Mouse (Mus musculus) liver, adult 2 months (tissue): Measurements from ENCODE around the gene Psen2. TPM values are rescaled to one million over a fixed set of nuclear protein-coding genes. Genes with fewer than 3 reads are reported as not detected.

Source experiments
- DNase-seq: peaks from one replicate; pipeline ENCODE4 v3.0.0-alpha.2; 2011; ENCODE audit warnings: low read depth, low spot score; ENCODE audit errors: extremely low read depth
- H3K27ac ChIP-seq: fragments of 200-500 bp; replicated peaks from 2 replicates; pipeline ENCODE4 v1.5.1; 2012; ENCODE audit warnings: low read depth, mild to moderate bottlenecking, control low read depth, inconsistent platforms, low read length; ENCODE audit not compliant: insufficient read depth
- H3K27me3 ChIP-seq: fragments of 200-500 bp; 2 replicates; pipeline ENCODE4 v1.6.1; 2012; ENCODE audit warnings: mild to moderate bottlenecking, moderate library complexity, low read length, inconsistent platforms; ENCODE audit not compliant: control insufficient read depth, insufficient read depth
- H3K36me3 ChIP-seq: fragments of 200-500 bp; 2 replicates; pipeline ENCODE4 v1.6.1; 2012; ENCODE audit warnings: low read length, inconsistent platforms; ENCODE audit not compliant: control insufficient read depth, insufficient read depth
- H3K4me1 ChIP-seq: fragments of 200-500 bp; 2 replicates; pipeline ENCODE4 v1.6.1; 2011; ENCODE audit warnings: low read length; ENCODE audit not compliant: control insufficient read depth, insufficient read depth
- H3K4me3 ChIP-seq: fragments of 200-500 bp; 2 replicates; pipeline ENCODE4 v1.5.1; 2011; ENCODE audit warnings: low read depth, mild to moderate bottlenecking, control low read depth, low read length, moderate library complexity; ENCODE audit not compliant: insufficient read depth
- H3K79me2 ChIP-seq: fragments of 200-500 bp; 2 replicates; pipeline ENCODE4 v1.6.1; 2012; ENCODE audit warnings: inconsistent platforms, mild to moderate bottlenecking, low read length, moderate library complexity; ENCODE audit not compliant: control insufficient read depth, insufficient read depth
- H3K9ac ChIP-seq: fragments of 200-500 bp; 2 replicates; pipeline ENCODE4 v1.6.1; 2012; ENCODE audit warnings: low read depth, mild to moderate bottlenecking, control low read depth, inconsistent platforms, low read length
- CTCF ChIP-seq: fragments of 200-500 bp; IDR thresholded peaks from 2 replicates; pipeline ENCODE4 v1.5.1; 2011; ENCODE audit warnings: low read depth, low read length, control low read depth
- POLR2A ChIP-seq: fragments of 200-500 bp; IDR thresholded peaks from 2 replicates; pipeline ENCODE4 v1.6.1; 2011; ENCODE audit warnings: low read length, control low read depth; ENCODE audit not compliant: insufficient read depth; ENCODE audit errors: extremely low read depth
- whole genome bisulfite sequencing: fragments of 180-500 bp; shearing (Covaris S2); methylation state at CpG from one replicate; pipeline ENCODE4 v1.1.7; 2018; 5-methylcytosine and 5-hydroxymethylcytosine counted together
- polyA plus RNA-seq: library from polyadenylated mRNA; depleted of rRNA; stranded (reverse); fragments of >200 nt; gene quantifications from 2 replicates; pipeline ENCODE4 v1.2.3, GENCODE M21; 2012
- total RNA-seq: library from RNA; depleted of rRNA; stranded (reverse); fragments of >200 nt; gene quantifications from 2 replicates; pipeline ENCODE4 v1.2.3, GENCODE M21; 2014

Psen2 gene
- total and polyA plus RNA-seq, 2 experiments, result 256 to 711 TPM

GRCm38 (mm10) chr1:180222007-180222406, 41.2 kb downstream of the Psen2 start:
- Histone ChIP-seq H3K4me1 (peaks cover 24% of the 10 kb centered on the region), H3K9ac (peak overlapping the region; percentile 31; the same call in 1 of the 2 replicates), H3K27ac (peak overlapping the region; percentile 81), H3K36me3 (peaks cover under 1% of the 10 kb centered on the region), H3K4me3 (no peak overlapping the region), H3K79me2 (no peaks in the 10 kb centered on the region), H3K27me3 (no peaks in the 10 kb centered on the region)
- TF ChIP-seq POLR2A (no peak), CTCF (no peak)
- peak; percentile 80 for DNase-seq
- 13% methylated on average over 1 of the region's 1 CpGs for WGBS

GRCm38 (mm10) chr1:180220791-180221542, 42.3 kb downstream of the Psen2 start:
- no peaks in the 10 kb centered on the region for H3K36me3 ChIP-seq
- peak; percentile 93 for DNase-seq
- H3K27ac ChIP-seq, result peak overlapping the region; percentile 81
- peak overlapping the region; percentile 4; the same call in 1 of the 2 replicates for H3K9ac ChIP-seq
- peaks cover 23% of the 10 kb centered on the region for H3K4me1 ChIP-seq
- no peak for TF ChIP-seq CTCF
- TF ChIP-seq POLR2A, result no peak
- no peaks in the 10 kb centered on the region for H3K79me2 ChIP-seq
- WGBS, result 30% methylated on average over 19 of the region's 19 CpGs
- H3K4me3 ChIP-seq, result no peak overlapping the region
- no peaks in the 10 kb centered on the region for H3K27me3 ChIP-seq

- H3K27me3 ChIP-seq, result no peaks in the 10 kb centered on the region
- TF ChIP-seq POLR2A (no peak), CTCF (no peak)
- WGBS, result 21% methylated on average over 5 of the region's 5 CpGs
- peaks cover 41% of the 10 kb centered on the region for H3K4me1 ChIP-seq
- no peak overlapping the region for H3K4me3 ChIP-seq
- peak overlapping the region; percentile 37; the same call in 1 of the 2 replicates for H3K9ac ChIP-seq
- peak overlapping the region; percentile 86 for H3K27ac ChIP-seq
- H3K36me3 ChIP-seq, result no peaks in the 10 kb centered on the region
- no peaks in the 10 kb centered on the region for H3K79me2 ChIP-seq
- DNase-seq, result peak; percentile 96
These were observed 46.5 kb downstream of the Psen2 start for GRCm38 (mm10) chr1:180216541-180217276.

GRCm38 (mm10) chr1:180215044-180215443, 48.2 kb downstream of the Psen2 start:
- H3K27ac ChIP-seq, result peak overlapping the region; percentile 27
- H3K4me1 ChIP-seq, result peaks cover 32% of the 10 kb centered on the region
- no peak overlapping the region for H3K4me3 ChIP-seq
- peak; percentile 78 for DNase-seq
- H3K36me3 ChIP-seq, result no peaks in the 10 kb centered on the region
- no peaks in the 10 kb centered on the region for H3K79me2 ChIP-seq
- 13% methylated on average over 4 of the region's 4 CpGs for WGBS
- H3K27me3 ChIP-seq, result no peaks in the 10 kb centered on the region
- H3K9ac ChIP-seq, result 0 out of 2 replicates have a peak overlapping the region, but pooled peaks have one; percentile 10
- TF ChIP-seq POLR2A (no peak), CTCF (peak; percentile 99)

GRCm38 (mm10) chr1:180212911-180213310, 50.3 kb downstream of the Psen2 start:
- no peak overlapping the region for H3K27ac ChIP-seq
- peaks cover 28% of the 10 kb centered on the region for H3K4me1 ChIP-seq
- H3K36me3 ChIP-seq, result no peaks in the 10 kb centered on the region
- WGBS, result 35% methylated on average over 5 of the region's 5 CpGs
- DNase-seq, result peak; percentile 62
- H3K4me3 ChIP-seq, result no peak overlapping the region
- no peaks in the 10 kb centered on the region for H3K79me2 ChIP-seq
- H3K9ac ChIP-seq, result no peak overlapping the region
- TF ChIP-seq CTCF (no peak), POLR2A (no peak)
- no peaks in the 10 kb centered on the region for H3K27me3 ChIP-seq
